Mouse (Mus musculus) thymus, postnatal 10 days (tissue): ENCODE results near the gene Gpr157.

ENCODE experiments used
- DNase-seq, 2 experiments: peaks; one replicate each; pipeline ENCODE4 v3.0.0; 2021; ENCODE audit warnings: low spot score in 2 of 2

Gpr157 gene

GRCm38 (mm10) chr4:150151045-150151444, 63.9 kb downstream of the Gpr157 start:
- peak in 1 of 2 experiments; percentile 16 for DNase-seq

- DNase-seq: no peak
Observed at GRCm38 (mm10) chr4:150152483-150152882, 65.3 kb downstream of the Gpr157 start.

GRCm38 (mm10) chr4:150155301-150155700, 68.1 kb downstream of the Gpr157 start:
- DNase-seq: no peak
